Comparison of ENCODE assay signal across 8 mouse cellular contexts in genomic region chr9:71484871-71485474, GRCm38 (mm10). TPM values are rescaled to one million over a fixed set of nuclear protein-coding genes. Genes with fewer than 3 reads are reported as not detected.
DNase-seq lines count a peak whose midpoint lies in the region; ATAC-seq and TF ChIP-seq lines count a peak whose summit lies in the region.

No protein-coding gene starts in this region.

- no peak for DNase-seq in limb, embryonic 10.5 days (ENCODE audit: low spot score)
- DNase-seq in spleen, postnatal 10 days (ENCODE audit: low spot score in 2 of 2): no peak
- DNase-seq in adrenal gland, postnatal 4 days (ENCODE audit: low spot score in 2 of 2): no peak
- no peak for DNase-seq in urinary bladder, postnatal 14 days (ENCODE audit: low spot score)

- peaks cover 37% of the 10 kb centered on the region for H3K36me3 ChIP-seq in megakaryocyte, embryonic 14.5 days (replicated peaks; ENCODE audit: low read length)
- peaks cover 39% of the 10 kb centered on the region for H3K36me3 ChIP-seq in erythroblast, embryonic 14.5 days (ENCODE audit: control insufficient read depth)
- peaks cover 41% of the 10 kb centered on the region for H3K36me3 ChIP-seq in limb, embryonic 10.5 days
- peaks cover 29% of the 10 kb centered on the region for H3K36me3 ChIP-seq in small intestine, adult 2 months (ENCODE audit: control insufficient read depth, insufficient read depth, low read length)

- H3K9me3 ChIP-seq in megakaryocyte, embryonic 14.5 days: no peaks in the 10 kb centered on the region
- H3K9me3 ChIP-seq in erythroblast, embryonic 14.5 days (ENCODE audit: control insufficient read depth, low read length): no peaks in the 10 kb centered on the region; the same call in 1 of the 2 replicates
- H3K9me3 ChIP-seq in limb, embryonic 10.5 days (replicated peaks): no peaks in the 10 kb centered on the region

- 3% methylated on average over 14 of the region's 14 CpGs for WGBS in limb, embryonic 10.5 days
- under 1% methylated on average over 14 of the region's 14 CpGs for WGBS in small intestine, adult 2 months

- peaks cover 3% of the 10 kb centered on the region for H3K27me3 ChIP-seq in megakaryocyte, embryonic 14.5 days (replicated peaks)
- H3K27me3 ChIP-seq in erythroblast, embryonic 14.5 days (ENCODE audit: control insufficient read depth): peaks cover 16% of the 10 kb centered on the region
- H3K27me3 ChIP-seq in limb, embryonic 10.5 days (ENCODE audit: low read depth, poor library complexity, severe bottlenecking): no peaks in the 10 kb centered on the region
- H3K27me3 ChIP-seq in small intestine, adult 2 months (ENCODE audit: control insufficient read depth, insufficient read depth, low read length): no peaks in the 10 kb centered on the region

- TF ChIP-seq POLR2A in small intestine, adult 2 months (IDR thresholded peaks at IDR 0.05; ENCODE audit: low read depth, low read length): no peak

- H3K4me3 ChIP-seq in megakaryocyte, embryonic 14.5 days (replicated peaks): peak overlapping the region; percentile 96
- H3K4me3 ChIP-seq in erythroblast, embryonic 14.5 days (replicated peaks): peak overlapping the region; percentile 95
- peak overlapping the region; percentile 95 for H3K4me3 ChIP-seq in limb, embryonic 10.5 days
- H3K4me3 ChIP-seq in small intestine, adult 2 months (ENCODE audit: low read depth, low read length): peak overlapping the region; percentile 68

- peak overlapping the region; percentile 100 for H3K27ac ChIP-seq in limb, embryonic 10.5 days
- H3K27ac ChIP-seq in small intestine, adult 2 months (ENCODE audit: insufficient read depth, low read depth, low read length): peak overlapping the region; percentile 82

- no peak for TF ChIP-seq CTCF in small intestine, adult 2 months (IDR thresholded peaks at IDR 0.05; ENCODE audit: extremely low read depth, insufficient read length, insufficient replicate concordance, low read depth, low read length)

- H3K4me1 ChIP-seq in megakaryocyte, embryonic 14.5 days: peaks cover 11% of the 10 kb centered on the region
- peaks cover 38% of the 10 kb centered on the region for H3K4me1 ChIP-seq in erythroblast, embryonic 14.5 days (ENCODE audit: control insufficient read depth)
- H3K4me1 ChIP-seq in limb, embryonic 10.5 days: peaks cover 6% of the 10 kb centered on the region
- peaks cover 1% of the 10 kb centered on the region; the same call in 1 of the 2 replicates for H3K4me1 ChIP-seq in small intestine, adult 2 months (ENCODE audit: control insufficient read depth, insufficient read depth, insufficient read length, low read length)

- ATAC-seq in megakaryocyte, adult 5-6 weeks (ENCODE audit: poor library complexity, severe bottlenecking): no peak

RNA-seq across cellular contexts. Expression of gene Polr2m, which starts 0.8 kb away (rescaled TPM):
- 132 and 217 TPM in 2 replicates for polyA plus RNA-seq in megakaryocyte, embryonic 14.5 days (2012; ENCODE audit: insufficient read depth, low replicate concordance)
- 62.7 and 63.7 TPM in 2 replicates for total RNA-seq in megakaryocyte, adult 5-6 weeks (2015)
- total RNA-seq in megakaryocyte, adult 5-6 weeks (2017): 92.6 and 107 TPM in 2 replicates
- 18.2 and 24.7 TPM in 2 replicates for polyA plus RNA-seq in erythroblast, embryonic 14.5 days (2012)
- polyA plus RNA-seq in limb, embryonic 10.5 days (2016; fragmentation: Nextera tagmentation; extraction: Ambion mirVana): 620 and 625 TPM in 2 replicates
- polyA plus RNA-seq in small intestine, adult 2 months (2012; rRNA removed): 581 and 681 TPM in 2 replicates
- total RNA-seq in adrenal gland, postnatal 4 days (2021): 100 to 1,000 TPM; 222 to 232 TPM
